Mouse (Mus musculus) hematopoietic stem cell, adult 5-6 weeks (primary cell): Measurements from ENCODE around the gene Ptprr. TPM values are rescaled to one million over a fixed set of nuclear protein-coding genes. Genes with fewer than 3 reads are reported as not detected.

Experiments
- ATAC-seq, 2 experiments: fragments of 125-278 bp in 1 of 2; replicated peaks in 1 of 2; 2 replicates each; pipeline ENCODE4 v1.8.0; 2016 to 2017; ENCODE audit warnings: inconsistent platforms in 2 of 2, mild to moderate bottlenecking in 2 of 2, moderate number of reproducible peaks in 2 of 2, low read depth in 1 of 2, moderate TSS enrichment in 1 of 2; ENCODE audit not compliant: low FRiP score in 2 of 2, poor library complexity in 2 of 2, severe bottlenecking in 2 of 2, insufficient read depth in 1 of 2, low TSS enrichment in 1 of 2
- total RNA-seq: library from RNA; stranded (forward); fragments of 172-1452, 232-1000 nt; gene quantifications from 2 replicates; pipeline ENCODE4 v1.2.3, GENCODE M21; 2017

Ptprr gene
- total RNA-seq, 1 experiment from 2014 or later = not detected

DNA sequence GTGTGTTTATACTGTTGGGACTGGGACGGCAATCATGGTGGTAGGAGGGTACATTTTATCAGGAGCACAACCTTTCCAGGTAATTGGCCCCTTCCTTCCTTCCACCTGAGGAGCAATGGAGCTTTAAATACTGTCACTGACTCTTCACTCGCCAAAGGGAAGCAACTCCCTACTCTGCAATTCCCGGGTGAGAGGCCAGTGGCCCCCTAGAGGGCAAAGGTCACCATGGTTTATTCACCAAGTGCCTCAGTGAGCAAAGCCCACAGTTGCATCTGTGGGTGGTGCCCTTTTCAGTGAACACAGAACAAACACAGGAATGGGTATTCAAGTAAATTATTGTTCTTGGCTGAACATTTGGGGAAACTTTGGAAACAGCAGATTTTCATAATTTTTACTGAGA lies 194.1 kb downstream of the Ptprr start:
- no peak for ATAC-seq

DNA sequence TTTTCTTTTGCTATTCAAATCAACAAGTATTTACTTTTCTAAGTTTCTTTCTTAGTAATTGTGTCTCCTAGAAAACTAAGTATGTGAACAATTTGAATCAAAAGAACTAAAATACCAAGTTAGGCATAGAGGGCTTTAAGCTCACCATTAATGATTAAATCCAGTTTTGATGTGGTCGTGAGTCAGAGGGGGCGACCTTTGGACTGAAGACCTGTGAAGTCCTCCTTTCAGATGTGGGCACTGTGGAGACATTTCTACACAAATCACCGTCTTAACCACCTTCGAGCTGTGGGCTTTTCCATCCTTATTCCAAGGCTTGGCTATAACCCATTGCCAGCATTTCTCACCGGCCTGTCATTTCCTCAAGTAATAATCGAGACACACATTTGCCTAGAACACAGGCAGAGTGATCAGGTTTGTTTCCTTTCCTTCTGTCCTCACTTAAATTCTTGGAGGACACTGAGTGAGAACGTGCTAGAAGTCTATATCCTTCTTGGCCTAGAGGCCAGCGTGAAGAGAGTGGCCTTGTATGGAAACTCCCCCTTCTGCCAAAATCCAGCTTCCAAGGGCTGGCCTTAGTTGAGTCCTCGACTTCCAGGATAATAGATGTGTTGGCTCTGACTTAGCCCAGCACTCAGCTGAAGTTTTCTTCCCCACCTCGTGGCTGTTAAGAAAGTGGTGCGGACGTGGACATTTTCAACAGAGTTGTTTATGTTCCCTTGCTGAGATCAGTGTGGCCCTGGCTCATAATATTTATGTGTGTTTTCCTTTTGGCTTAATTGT lies 202.5 kb downstream of the Ptprr start:
- no peak for ATAC-seq

DNA sequence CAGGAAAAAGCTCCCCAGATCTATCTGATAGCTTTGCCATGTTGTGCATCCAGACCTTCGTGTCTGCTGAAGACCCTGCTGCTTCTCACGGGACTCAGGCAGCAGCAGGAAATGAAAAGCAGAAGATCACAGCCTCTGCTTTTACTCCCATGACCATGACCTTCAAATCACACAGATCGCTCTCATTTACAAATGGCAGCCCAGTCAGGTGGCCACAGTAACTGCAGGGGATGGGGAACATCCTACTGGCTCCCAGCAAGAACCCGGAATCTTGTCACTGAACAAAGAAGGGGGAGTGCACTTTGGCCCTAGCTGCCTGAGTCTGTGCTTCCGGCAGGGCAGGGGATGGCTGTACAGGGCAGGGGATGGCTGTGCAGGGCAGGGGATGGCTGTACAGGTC lies 217.3 kb downstream of the Ptprr start:
- no peak; a peak in 1 of 4 replicates for ATAC-seq

DNA sequence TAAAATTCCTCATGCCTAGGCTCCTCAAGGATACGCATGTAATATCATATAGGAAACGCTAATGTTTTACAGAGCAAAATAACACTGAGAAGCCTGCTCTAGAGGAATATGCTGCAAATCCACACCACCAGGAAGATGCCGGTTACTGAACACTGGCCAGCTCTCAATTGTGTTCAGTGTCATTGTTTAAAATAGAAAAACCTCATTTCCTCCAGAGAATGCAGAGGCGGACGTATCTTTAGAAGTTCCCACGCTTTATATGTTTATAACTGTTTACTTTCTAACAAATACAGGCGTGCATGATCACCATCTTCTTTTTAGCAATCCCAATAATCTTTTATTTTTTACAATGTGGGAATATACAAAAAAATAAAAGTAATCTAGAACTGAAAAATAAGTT lies 224.2 kb downstream of the Ptprr start:
- no peak for ATAC-seq

DNA sequence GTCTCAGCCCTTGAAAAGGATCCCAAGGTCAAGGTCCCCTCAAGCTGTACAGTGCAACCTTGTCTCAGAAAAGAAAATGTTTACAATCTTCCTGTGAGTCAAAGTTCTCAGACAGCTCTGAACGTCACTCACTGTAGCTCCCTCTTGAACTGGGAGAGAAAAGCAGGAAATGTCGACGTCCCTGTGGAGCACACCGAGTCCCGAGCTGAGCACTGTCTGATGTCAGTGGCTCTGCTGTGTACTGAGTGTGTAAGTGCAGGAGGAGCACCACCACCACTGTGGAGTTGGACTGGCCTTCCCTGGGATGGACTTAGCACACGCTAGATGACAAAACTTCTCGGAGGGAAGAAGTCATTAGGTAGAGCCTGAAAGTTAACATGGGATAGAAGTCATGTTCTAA lies 225.4 kb downstream of the Ptprr start:
- ATAC-seq = no peak

DNA sequence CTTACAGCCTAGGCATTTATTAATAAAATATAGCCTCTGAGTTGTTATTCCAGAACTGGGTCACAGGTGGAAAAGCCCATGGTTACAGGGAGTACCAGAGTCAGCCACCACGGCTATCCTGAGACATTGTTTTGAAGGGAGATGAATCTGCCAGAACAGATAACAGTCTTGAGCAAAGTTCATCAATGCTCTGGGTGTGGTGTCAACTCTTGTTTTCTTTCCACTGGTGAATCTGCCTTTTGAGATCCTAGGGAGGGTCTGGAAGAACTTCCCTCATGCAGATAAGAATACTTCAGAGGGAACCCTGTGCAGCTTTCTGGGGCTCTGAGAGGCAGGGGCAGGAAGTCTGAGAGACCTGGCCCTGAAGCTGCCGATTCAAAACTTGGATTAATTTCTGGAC lies 227.6 kb downstream of the Ptprr start:
- no peak for ATAC-seq

DNA sequence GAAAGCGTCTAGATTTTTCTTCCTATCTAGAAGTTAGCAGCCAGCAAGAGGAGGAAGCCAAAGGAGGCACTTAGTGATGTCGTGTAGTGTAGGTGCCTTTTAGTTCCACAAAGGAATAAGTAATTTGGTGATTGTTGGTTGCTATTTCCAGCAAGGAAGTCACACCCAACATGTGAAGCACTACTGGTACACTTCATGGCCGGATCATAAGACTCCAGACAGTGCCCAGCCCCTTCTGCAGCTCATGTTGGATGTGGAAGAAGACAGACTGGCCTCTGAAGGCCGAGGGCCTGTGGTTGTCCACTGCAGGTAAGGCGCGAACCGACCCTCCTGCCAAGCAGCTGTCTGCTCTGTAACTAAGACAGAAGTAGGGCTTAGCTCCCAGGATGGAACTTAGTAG lies 234.7 kb downstream of the Ptprr start:
- ATAC-seq = no peak

DNA sequence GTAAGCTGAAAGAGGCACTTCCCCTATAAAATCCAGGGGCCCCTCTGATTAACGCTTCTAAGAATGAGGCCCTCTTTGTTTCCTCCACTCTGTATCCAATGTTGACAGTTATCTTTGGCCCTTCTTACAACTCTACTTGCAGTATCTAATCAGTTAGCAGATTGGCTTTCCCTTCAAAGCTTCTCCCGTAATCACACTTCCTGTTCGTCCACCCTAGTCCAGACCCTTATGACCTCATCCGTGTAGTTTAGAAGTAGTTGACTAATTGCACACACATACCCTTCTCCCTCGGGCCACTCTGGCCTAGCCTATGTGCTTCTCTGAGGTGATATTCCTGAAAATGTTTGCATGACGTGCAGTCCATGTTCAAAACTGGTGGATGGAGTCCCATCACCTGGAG lies 236.0 kb downstream of the Ptprr start:
- ATAC-seq = no peak

DNA sequence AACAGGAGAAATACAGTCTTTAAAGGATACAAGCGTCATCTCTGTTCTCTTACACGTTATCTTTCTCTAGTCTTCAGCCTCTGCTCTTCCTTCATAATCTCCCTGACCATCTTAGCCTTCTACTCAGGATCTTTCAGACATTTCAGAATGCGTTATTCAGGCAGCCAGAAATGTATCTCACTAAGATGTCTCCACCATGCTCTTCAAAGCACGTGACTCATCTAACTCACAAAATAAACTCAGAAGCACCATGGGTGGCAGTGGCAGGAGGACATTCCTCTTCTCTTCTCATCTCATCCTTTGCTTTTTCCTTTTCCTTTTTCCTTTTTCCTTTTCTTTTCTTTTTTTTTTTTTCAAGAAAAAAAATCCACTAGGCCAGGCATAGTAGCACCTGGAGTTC lies 241.3 kb downstream of the Ptprr start:
- ATAC-seq = no peak

DNA sequence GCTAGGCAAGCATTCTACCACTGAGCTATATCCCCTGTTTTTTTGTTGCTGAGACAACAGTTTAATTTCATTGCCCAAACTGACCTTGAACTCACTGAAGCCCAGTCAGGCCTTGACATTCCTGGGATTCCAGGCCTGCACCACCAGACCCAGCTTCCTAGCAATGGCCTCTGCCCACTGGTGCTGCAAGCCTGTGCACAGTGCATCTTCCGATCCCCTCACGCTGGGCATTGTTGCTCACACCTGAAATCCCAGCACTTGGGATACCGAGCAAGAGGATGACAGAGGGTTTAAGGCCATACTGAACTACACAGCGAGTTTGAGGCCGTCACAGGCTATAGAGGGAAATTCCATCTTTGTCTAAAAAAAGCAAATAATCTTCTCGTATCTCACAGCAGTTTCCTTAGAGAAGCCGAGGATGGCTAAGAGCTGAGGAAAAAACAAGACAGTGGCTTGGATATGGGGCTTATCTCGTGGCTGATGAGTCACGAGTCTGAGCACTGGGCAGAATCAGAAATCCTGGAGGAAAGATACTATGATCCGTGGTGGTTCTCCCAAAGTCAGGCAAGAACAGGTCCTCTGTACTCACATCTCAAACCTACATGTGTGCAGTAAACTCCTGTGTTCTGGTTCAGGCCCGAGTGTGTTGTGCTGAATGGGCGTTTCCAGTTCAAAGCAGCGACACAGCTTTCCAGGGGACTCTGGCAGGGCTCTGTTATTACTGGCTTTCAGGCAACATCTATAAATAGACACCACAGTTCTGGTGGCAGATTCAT lies 242.8 kb downstream of the Ptprr start:
- ATAC-seq = peak in 1 of 2 experiments; percentile 62; a peak in 1 of 4 replicates

DNA sequence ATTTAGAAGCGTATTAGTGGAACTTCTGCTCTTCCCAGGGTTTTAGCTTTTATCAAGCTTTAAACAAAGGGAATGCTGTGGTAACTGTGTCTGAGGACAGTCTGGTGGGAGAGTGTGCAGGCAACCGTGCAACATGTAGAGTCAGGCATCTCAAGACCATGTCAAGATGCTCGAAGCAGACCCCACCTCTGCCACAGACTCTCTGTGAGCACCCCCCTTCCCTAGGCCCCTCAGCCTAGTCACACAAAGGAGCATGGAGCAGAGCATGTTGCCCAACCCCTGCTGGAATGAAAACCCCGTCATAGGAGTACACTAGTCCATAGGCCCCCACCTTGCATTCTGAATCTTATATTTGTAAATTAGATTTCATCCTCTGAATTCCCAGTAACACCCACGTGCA lies 243.5 kb downstream of the Ptprr start:
- no peak for ATAC-seq

DNA sequence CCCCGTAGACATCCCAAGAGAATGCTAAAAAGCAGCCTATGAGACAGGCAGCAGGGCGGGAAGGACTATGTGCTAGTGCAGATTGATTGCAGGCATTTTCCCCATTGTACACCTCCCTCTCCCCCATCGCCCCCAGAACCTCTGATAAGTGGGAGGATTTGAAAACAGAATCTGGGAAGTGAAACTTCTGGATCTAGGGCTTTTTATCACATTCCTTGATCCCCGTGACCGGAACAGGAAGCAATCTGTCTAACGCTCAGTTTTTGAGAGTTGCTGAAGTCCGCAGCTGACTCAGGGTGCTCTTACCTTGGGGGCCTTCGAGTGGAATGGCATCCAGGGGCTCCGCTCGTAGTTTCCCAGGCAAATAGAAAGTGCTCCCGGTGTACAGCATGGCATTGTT lies 246.5 kb downstream of the Ptprr start:
- no peak for ATAC-seq

DNA sequence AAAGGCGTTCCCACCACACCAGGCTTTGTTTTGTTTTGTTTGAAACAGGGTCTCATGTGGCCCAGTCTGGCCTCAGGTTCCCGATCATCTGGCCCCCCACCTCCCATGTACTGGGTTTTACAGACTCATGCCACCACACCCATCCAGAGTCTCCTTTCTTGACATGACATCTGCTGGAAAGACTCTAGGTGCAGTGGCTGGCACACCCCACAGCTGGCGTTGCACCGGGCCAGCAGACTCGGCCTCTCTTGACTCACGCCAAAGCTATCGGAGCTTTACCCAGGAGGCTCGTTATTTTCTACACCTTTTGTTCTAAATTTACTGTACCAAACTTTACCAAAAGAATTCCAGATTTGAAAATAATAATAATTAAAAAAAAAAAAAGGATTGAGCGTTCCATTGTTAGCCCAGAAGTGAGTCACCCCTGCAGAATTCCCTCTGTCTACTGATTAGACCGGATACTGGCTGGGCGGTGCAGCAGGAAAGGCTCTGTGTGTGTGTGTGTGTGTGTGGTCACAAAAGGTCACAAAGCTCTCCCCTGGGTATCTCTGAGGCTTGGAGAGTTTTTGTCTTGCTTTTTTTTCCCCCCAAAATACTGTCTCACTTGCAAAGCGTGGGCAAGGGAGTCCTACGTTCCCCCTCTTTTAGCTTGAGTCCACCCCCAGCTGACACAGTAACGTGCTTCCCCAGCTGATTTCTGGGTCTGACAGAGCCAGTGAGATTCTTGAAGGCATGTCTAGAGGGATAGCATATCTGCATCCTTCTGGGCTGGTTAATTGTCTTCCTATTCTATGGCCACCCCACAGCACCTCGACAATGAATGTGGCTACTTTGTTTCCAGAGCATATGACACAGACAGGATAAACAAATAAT lies 248.8 kb downstream of the Ptprr start:
- no peak for ATAC-seq

DNA sequence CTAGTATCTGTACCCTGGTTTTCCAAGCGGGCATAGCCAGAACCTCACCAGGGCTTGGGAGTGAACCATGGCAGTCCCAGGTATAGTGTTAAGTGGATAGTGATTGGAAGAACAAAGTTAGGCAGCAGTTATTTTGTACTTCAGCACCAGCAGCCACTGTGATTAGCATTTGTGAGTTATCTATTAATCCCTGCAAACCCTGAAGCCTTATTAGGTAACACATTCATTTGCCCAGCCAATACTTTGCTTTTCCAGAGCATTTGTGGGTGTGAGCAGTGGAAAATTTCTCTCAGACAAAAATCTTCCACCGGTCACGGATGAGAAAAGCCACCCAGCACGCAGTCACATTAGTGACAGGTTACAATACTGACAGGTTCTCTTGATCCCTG lies 249.4 kb downstream of the Ptprr start:
- no peak for ATAC-seq

DNA sequence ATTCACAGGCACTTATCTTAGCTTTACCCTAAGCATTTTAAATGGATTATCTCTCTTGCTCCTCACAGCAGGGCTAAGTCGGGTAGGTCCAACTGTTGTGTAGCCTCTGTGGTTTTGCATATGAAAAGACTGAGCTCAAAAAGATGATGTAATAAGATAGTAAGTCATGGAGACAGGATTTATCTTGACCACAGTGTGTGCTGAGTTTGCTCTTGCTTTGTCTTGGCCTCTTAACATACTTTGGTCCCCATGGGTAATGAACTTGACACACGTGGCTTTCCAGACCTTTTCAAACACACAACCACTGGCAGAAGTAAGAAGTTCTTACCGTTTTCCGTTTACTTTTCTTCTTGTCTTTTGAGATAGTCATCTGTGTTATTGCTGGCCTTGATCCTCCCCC lies 250.3 kb downstream of the Ptprr start:
- no peak for ATAC-seq

DNA sequence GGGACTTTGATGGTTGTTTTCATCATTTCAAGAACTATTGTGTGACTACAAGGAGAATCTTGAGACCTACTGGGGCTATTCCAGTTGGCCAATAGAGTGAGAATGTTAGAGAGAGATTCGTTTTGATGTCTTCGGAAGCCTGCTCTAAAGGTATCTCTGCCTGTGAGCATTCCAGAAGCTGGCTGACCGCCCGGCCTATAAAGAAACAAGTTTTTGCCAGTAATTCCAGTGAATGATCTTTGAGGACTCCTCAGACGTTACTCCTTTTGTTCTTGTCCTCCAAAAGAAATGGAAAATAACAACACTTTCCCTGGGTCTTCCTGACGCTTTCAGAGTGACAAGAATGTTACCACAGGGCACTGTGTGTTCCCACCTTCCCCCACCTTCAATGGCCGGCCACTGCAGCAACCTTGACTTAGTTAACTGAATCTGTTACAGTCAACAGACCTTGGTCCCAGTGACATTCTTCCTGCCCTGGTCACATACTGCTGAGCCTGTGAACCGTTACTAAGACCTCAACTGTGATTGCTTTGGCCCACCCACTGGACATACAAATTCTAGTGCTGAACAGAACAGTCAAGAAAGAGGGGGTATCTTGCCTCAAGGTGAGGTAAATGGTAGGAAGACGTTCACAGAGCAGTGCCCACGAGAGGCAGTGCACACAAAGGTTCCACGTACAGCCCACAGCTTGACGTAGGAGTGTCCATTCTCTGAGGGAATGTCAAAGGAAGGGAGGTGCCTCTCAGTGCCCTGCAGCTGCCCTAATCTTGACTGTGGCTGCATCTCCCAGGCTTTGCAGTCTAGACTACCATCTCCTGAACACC lies 252.8 kb downstream of the Ptprr start:
- ATAC-seq = no peak

DNA sequence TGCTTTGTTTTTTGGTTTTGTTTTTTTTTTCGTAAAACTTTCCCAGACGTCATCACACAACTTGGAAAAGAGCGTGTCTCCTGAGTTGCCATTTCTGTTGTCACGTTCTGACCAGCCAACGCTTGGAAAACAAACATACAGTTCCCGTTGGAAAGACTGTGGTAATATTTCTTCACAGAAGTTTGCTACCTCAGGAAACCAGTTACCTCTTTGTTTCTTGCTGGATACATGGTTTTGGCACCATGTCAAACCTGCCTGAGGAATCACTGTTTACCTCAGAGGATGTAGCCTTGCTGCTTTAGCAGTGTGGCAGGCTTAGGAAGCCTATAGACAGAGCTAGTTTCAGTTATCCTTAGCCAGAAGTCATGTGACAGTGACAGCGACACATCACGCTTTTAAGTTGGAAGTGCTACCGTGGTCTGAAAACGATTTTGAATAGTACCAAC lies 253.5 kb downstream of the Ptprr start:
- no peak for ATAC-seq
